Mouse (Mus musculus): ENCODE results near the gene Hnrnpk. TPM values are rescaled to one million over a fixed set of nuclear protein-coding genes. Genes with fewer than 3 reads are reported as not detected.

Gene Hnrnpk
- 1,965 TPM for polyA plus RNA-seq (2017; shearing (Covaris generic))

GRCm38 (mm10) chr13:58403243-58403642, at the start of gene Hnrnpk:
Hnrnpk (minus strand) TSS chr13:58403343.

GRCm38 (mm10) chr13:58402003-58402743, 970 bp downstream of the Hnrnpk start, which contains the start of gene Rmi1:
Rmi1 (plus strand) TSS chr13:58402248.

GRCm38 (mm10) chr13:58384779-58385546, 18.2 kb downstream of the Hnrnpk start, which contains the start of gene 2210016F16Rik:
2210016F16Rik (minus strand) TSS chr13:58385225.

GRCm38 (mm10) chr13:58358629-58359303, 44.4 kb downstream of the Hnrnpk start, which contains the start of gene Kif27:
Kif27 (minus strand) TSS chr13:58359122.

Other genes with a start within 250 kb of the Hnrnpk start
- gene Idnk, start 245.7 kb downstream of the Hnrnpk start, polyA plus RNA-seq (2017; shearing (Covaris generic)), result 159 TPM
- gene Ubqln1, start 187.7 kb downstream of the Hnrnpk start, polyA plus RNA-seq (2017; shearing (Covaris generic)), result 141 TPM
- gene Gkap1, start 127.6 kb downstream of the Hnrnpk start, polyA plus RNA-seq (2017; shearing (Covaris generic)), result 0.53 TPM
- not detected for gene Kif27, start 44.2 kb downstream of the Hnrnpk start, polyA plus RNA-seq (2017; shearing (Covaris generic))
- 52.1 TPM for gene 2210016F16Rik, start 18.1 kb downstream of the Hnrnpk start, polyA plus RNA-seq (2017; shearing (Covaris generic))
- gene Rmi1, start 1.1 kb downstream of the Hnrnpk start, polyA plus RNA-seq (2017; shearing (Covaris generic)), result 39.6 TPM
- 0.14 TPM for gene Slc28a3, start 207.5 kb upstream of the Hnrnpk start, polyA plus RNA-seq (2017; shearing (Covaris generic))